Mouse (Mus musculus): ENCODE measurements at regions not wholly inside any gene's neighbourhood (a gene's known extent, or its start where the extent isn't known, plus 50 kb on each side); places are given as distances from the start of the nearest gene placed in this dataset.

DNA sequence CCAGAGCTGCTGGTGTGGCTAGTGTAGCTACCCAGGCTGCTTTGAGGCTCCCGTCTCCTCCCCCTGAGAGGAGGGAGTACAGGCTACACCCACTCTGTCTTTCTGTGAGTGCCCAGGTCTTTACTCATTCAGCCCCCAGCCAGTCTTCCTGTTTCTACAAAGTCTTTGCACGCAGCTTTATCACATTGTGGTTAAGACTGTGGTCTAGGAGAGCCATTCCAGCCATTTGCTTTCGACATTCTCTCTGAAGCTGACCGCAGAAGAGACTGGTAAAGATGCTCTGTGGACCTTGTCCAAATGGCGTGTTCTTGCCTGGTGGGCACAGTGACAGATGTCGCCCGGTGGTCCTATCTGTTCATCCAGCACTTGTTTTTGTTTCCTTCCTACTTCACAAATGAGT, 62.0 kb downstream of the Tpra1 start:
- no peak for ATAC-seq (ENCODE audit: insufficient number of reproducible peaks, low FRiP score, low TSS enrichment)

DNA sequence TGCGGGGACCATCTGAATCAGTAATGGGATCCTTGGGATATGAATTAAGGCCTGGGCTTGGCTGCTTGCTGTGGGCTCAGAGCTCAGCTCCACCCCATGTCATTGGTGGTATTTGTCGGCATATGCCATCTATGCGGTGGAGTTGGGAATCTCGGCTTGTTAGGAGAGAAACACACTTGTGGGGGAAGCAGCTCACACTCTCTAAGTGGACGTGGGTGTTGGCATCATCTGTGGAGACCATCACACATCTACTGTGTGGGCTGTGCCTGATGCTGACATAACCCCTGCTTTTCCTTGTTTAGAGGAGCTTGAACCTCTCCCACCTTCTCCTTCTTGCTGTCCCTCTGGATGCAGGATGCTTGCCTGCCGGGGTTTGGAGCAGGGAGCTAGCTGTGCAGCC, 62.9 kb downstream of the Tpra1 start:
- no peak for ATAC-seq (ENCODE audit: insufficient number of reproducible peaks, low FRiP score, low TSS enrichment)

DNA sequence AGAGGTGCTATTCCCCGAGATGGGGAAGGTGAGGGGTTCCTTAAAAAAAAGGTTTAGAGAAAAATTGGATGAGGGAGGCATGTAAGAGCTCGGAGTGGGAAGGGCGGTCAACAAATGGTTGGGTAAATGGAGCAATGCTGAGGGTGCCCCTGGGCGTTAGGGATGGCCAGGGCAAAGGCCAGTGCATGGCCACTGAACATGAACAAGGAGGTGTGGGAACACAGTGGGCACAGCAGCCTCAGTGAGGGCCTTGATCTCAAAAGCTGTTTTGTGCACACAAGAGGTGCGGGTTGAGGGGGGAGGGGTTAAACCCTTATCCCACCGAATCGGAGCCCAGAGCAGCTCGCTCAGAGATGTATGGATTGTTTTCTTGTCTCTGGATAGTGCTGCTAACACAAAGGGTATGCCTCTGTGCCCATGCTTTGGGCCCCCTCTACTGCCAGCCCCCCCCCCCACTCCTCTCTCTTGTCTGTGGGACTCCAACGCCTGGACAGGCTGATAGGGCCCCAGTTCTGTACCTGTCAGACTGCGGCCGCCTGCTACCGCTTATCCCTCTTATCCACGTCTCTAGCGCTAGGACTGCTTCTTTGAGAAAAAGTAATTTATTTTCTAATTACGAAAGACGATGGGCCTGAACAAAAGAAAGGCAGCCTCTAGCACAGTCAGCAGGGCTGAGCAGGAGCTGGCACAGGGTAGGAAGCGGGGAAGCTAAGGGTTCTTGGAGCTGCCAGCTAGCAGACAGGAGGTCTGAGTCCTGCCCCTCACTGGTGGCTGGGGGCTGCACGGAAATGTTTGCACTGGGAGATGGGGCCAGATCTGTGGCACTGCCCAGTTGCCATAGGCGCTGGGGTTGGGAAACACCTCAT, 63.5 kb downstream of the Tpra1 start:
- no peak for ATAC-seq (ENCODE audit: insufficient number of reproducible peaks, low FRiP score, low TSS enrichment)

DNA sequence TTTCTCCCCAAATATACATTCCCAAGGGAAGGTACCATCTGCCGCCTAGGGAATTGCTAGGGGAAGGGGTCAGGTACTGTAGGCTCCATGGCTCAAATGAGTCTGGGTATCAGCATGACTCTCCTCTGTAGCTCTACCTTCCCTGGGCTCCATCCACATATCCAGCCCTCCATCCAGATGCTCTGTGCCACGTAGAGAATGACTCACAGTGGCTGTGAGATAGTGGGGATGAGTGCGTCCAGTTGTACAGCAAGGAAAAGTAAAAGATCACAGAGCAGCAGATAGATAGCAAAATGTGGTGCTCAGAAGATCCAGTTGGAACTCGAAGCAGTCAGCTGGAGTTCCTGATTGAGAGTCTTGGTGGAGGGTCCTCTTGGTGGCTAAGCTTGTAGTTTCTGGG, 64.5 kb downstream of the Tpra1 start:
- ATAC-seq (ENCODE audit: insufficient number of reproducible peaks, low FRiP score, low TSS enrichment): no peak

DNA sequence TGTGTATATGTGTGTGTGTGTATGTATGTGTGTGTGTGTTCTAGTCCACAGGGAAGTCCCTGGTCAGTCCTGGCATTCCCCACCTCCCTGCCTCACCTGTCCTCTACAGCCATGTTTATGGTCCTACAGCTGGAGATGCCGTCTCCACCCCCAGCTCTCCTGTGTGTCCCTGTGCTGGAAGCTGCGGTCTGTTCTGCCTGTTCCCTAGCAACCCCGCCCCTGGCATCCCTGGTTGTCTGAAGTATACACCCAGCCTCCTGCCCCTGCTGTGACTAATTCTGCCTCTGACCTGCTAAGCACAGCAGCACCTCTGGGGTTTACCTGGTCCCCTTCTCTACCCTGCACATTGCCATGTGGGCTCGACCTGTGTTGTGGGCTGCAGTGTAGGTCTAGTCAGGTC, 66.8 kb downstream of the Tpra1 start:
- no peak for ATAC-seq (ENCODE audit: insufficient number of reproducible peaks, low FRiP score, low TSS enrichment)

DNA sequence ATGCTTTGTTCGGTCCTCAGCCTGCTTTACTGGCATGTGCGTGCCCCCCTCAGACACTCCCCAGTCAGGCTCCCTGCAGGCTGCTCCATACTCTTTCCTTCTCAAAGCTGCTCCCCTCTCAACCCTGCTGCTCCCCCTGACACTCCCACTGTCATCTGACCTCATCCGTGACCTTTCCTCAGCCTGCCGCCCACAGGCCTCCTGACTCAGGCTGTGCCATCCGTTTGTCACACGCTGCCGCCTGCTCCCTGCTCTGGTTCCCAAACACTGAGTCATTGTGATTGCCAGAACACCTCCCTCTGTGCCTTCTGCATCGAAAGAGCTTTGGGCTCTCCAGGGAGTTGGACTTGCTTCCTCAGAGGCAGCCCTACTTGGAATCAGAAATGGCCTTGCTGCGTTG, 69.7 kb downstream of the Tpra1 start:
- ATAC-seq (ENCODE audit: insufficient number of reproducible peaks, low FRiP score, low TSS enrichment): peak; percentile 61; the same call in 1 of the 2 replicates

DNA sequence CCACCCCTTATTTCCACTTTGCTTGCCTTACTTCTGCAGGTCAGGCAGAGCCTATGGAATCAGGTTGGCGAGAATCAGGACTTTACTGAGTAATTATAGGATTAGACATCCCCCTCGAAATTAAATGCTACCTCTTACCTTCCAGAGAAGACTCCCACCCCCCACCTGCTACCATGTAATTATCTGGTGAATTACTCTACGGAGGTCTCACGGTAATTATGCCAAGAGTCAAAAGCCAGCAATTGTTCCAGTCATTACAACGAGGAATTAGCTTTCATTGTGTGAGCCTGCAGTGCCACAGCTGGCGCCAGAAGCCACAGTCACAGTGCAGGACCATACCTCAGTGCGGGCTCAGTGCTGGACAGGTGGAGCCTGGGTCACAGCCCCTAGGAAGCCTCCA, 72.4 kb downstream of the Tpra1 start:
- no peak for ATAC-seq (ENCODE audit: insufficient number of reproducible peaks, low FRiP score, low TSS enrichment)

DNA sequence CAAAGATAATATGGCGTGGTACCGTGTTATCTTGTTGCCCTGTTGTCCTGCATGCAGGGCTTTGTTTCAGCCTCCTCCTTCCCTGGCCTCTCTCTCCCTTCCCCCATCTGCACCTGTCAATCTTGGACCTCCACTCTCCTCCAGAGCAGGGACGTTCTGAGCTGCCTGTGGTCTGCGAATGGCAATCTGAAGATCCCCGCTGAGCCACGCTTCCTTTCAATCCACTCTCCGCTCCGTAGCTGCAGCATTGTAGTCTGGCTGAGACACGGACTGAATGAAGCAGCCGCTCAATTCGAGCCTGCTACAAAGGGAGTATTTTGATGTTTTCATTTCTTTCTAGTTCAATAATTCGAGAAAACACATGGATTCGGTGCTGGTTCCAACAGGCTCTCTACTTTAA, 74.5 kb downstream of the Tpra1 start:
- ATAC-seq (ENCODE audit: insufficient number of reproducible peaks, low FRiP score, low TSS enrichment): no peak

DNA sequence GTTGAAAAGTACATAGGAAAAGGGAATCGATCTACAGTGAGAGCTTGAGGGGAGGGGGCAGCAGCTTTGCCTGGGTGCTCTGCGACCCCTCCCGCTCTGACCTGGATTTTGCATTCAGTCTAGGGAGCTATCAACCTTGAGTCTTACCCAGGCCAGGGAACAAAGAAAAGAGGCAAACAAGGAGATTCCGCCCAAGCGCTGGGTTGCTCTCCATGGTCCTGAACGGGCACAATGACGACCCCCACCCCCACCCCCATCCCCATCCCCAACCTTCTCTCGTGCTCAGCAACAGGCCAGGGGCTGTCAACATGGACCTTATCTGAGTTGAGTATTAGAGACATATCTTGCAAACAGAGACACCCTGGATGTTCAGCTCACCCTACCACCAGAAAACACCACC, 74.9 kb downstream of the Tpra1 start:
- no peak for ATAC-seq (ENCODE audit: insufficient number of reproducible peaks, low FRiP score, low TSS enrichment)

DNA sequence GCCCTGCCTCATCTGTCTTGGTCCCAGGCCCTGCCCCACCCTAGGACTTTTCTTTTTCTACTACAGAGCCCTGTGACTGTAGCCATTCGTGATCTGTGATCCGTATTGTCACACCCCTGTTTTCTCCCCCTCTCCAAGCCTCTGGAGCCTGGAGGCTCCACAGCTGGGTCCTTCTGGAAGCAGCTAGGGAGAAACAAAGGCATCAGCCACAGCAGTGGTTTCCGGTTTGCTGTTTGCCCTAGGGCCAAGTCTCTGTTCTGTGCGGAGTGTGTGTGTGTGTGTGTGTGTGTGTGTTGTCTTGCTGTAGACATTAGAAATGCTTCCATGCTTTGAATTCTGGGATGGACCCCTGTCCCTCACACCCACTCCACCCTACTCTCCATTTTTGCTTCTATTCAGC, 76.9 kb downstream of the Tpra1 start:
- ATAC-seq (ENCODE audit: insufficient number of reproducible peaks, low FRiP score, low TSS enrichment): no peak

DNA sequence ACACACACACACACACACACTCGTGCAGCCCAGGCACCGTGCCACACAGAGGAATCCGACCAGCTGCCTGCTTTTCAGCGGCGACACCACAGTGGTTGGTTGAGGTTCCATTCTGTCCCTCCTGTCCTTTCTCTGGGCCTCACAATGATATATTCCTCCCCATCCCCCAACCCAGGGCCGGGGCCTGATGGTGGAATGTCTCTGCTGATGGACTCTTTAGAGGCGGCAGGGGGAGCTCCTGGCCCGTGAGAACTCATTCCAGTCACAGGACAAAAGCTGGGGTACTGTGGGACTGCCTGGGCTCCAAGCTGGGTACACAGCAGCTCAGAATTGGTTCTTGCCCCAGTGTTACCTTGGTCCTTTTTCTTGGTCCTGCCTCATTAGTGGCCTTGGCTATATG, 78.1 kb downstream of the Tpra1 start:
- ATAC-seq (ENCODE audit: insufficient number of reproducible peaks, low FRiP score, low TSS enrichment): no peak; the same call in 1 of the 2 replicates

DNA sequence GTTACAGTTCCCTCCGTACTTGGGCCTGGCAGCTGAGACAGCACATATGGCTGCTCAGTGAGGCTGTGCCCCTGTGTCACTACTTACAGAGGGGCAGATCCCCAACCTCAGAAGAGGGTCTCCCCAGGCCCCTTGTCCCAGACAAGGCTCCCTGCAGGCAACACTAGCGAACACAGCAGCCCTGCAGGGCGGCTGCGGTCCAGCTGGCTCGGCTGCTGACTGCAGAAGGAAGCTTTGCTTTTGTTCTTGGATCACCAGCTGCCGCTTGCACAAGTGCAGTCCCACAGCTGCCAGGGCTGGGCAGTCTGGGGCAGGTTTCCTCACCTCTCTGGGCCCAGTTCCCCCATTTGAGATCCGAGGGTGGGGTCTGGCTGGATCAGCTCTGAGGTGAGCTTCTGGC, 79.5 kb downstream of the Tpra1 start:
- no peak for ATAC-seq (ENCODE audit: insufficient number of reproducible peaks, low FRiP score, low TSS enrichment)

DNA sequence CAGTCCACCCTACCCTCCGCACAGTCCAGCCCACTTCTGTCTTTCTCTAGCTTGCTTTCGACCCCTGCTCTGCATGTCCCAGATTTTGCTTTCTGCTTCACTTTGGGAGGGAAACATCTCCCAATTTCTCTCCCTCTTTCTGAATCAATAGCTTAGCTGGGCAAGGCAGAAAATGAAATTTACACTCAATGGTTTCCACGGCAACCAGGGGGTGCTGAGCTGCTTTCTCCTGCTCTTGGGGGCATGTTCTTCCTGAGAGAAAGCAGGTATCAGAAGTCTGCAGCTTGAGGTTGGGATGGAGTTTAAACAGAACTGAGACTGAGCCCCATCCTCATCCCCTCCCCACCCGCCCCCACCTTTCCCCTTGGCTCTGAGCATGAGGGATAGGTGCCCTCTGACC, 82.1 kb downstream of the Tpra1 start:
- no peak for ATAC-seq (ENCODE audit: insufficient number of reproducible peaks, low FRiP score, low TSS enrichment)

DNA sequence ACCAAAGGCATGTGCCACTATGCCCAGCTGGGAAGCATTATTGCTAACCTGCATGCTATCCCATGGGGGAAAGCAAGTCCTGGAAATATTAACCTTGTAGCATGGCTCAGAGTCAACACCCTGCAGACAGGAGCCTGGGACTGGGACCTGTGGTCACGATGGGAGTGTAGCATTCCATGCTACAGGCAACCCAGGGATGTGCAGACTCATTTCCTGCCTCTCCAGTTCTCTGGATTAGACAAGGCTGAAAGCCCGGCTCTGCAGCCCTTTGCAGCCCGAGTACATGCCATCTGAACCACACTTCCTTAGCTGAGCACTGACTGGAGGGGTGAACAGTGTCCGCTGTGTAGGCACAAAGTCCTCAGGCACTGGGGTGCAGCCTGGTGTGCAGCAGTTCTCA, 82.8 kb downstream of the Tpra1 start:
- ATAC-seq (ENCODE audit: insufficient number of reproducible peaks, low FRiP score, low TSS enrichment): no peak

DNA sequence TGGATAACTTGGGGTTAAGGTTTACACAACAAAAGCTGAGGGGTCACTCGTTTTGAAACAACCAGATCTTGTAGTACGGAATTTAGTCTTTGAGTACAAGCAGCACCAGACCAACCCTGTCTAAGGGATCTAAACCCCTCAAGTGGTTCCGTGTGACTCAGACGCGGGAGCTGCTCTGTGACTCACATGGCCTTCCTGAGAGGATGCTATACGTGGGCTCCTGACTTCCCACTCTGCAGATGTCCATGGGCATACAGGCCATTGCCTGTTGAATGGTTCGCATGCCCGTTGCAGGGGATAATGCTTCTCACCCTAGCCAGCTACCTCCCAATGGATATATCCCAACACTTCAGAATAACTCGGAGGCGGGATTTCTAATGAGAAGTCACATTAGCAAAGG, 86.5 kb downstream of the Tpra1 start:
- ATAC-seq (ENCODE audit: insufficient number of reproducible peaks, low FRiP score, low TSS enrichment): no peak

DNA sequence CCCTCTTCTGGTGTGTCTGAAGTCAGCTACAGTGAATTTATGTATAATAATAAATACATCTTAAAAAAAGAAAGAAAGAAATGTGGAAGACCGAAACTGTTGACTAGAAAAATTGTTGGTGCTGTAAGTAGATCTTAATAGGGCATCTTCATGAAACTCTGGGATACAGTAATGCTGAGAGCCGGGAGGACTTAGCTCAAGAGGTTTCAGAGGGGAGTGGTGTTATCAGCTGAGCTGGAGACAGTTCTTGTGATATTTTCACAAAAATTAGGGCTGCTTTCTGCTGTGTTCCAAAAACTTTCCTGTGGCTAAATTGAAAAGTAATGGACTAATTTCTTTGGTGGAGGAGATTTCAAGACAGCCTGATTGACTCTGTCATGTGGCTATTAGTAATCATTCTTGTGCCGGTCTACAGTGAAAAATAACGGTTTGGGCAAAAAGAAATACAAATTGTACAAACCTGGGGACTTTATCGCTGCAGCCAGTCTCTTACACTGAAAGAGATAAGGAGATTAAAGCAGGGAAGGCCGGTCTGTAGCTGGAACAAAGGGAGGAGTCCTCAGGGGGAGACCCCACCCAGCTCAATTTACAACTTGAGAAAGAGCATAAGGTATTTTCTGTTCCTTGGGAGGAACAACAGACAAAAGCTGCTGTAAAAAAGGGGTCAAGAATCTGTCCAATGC, 87.7 kb downstream of the Tpra1 start:
- no peak for ATAC-seq (ENCODE audit: insufficient number of reproducible peaks, low FRiP score, low TSS enrichment)

DNA sequence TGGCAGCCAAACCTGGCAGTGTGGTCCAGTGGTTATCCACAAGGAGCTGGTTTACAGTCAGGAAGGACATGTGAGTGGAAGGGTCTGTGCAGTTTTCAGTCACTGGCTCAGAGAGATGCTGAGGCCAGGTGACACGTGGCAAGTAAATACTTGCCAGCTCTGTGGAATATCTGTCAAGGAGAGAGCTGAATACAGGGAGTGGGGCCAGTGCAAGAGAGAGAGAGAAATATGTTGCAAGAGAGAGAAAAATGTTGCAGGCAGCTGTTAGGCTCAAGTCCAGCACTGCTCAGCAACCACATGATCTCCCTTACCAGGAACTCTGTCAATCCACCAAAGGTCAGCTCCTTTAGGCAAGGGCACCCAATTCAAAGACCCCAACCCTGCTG, 88.2 kb downstream of the Tpra1 start:
- no peak for ATAC-seq (ENCODE audit: insufficient number of reproducible peaks, low FRiP score, low TSS enrichment)

DNA sequence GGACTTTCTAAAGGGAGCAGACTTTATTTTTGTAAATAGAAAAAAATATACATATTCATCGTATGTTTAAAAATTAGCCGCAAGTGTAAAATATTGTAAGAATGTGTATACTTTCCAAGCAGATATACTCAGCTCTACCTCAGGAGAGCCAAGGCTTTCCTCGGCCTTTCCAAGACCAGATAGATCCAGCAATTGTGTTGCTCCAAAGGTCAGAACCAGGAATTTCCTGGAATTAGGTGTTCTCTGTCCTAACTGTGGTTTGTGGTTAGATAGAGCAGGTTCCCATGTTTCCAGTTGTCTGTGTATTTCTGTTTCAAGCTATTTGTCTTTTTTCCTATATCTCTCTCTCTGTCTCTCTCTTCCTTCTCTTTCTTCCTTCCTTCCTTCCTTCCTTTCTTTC, 93.0 kb downstream of the Tpra1 start:
- no peak for ATAC-seq (ENCODE audit: insufficient number of reproducible peaks, low FRiP score, low TSS enrichment)

DNA sequence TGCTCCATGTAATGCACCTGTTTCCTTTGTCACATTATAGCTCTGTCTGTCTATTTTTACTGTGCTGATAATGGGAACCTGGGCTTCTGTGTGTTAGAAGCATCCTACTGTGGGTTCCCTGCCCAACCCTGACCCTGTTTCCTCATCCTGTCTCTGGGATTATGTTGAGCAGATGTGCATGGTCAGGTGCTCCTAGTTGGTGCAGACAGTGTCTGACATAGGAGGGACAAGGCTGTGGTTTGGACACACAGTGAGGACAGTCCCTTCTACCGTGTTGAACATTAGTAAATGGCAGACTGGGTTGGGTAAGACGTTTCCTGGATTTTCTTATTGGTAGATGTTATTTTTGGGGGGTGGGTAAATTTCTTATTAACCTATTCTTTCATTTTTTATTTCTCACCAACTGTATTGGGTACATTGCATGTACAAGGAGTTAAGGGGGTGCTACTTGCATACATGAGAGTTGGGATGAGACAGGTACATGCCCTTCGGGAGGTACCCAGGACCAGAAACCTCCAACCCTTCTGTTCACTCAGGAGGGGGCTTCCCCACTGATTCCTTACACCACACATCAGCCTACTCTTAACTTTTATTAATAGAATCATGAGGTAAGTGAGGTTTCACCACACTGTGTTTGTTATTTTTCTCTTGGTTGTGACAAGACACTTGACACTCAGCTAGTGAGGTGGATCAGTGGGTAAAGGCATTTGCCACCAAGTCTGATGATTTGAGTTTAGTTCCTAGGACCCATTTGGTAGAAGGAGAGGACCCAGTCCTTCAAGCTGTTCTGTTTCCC, 97.1 kb downstream of the Tpra1 start:
- ATAC-seq (ENCODE audit: insufficient number of reproducible peaks, low FRiP score, low TSS enrichment): no peak

DNA sequence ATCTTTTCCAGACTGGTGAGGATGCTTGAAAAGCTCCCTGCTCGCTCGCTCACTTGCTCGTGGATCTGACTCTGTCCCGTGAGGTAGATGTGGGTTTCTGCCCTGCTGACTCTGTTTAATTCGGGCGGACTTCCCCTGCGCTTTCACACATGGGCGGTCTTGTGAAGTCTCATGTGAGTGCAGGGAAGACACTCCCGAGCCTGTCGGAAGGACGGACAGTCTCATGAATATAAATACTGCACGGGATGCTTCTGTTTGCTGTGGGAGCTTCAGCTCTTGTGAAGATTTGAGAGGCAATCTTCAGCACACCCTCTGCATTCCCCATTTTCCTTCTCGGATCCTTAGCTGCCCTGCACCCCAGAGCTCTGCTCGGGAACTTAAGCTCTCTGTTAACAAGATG, 98.3 kb downstream of the Tpra1 start:
- ATAC-seq (ENCODE audit: insufficient number of reproducible peaks, low FRiP score, low TSS enrichment): no peak

DNA sequence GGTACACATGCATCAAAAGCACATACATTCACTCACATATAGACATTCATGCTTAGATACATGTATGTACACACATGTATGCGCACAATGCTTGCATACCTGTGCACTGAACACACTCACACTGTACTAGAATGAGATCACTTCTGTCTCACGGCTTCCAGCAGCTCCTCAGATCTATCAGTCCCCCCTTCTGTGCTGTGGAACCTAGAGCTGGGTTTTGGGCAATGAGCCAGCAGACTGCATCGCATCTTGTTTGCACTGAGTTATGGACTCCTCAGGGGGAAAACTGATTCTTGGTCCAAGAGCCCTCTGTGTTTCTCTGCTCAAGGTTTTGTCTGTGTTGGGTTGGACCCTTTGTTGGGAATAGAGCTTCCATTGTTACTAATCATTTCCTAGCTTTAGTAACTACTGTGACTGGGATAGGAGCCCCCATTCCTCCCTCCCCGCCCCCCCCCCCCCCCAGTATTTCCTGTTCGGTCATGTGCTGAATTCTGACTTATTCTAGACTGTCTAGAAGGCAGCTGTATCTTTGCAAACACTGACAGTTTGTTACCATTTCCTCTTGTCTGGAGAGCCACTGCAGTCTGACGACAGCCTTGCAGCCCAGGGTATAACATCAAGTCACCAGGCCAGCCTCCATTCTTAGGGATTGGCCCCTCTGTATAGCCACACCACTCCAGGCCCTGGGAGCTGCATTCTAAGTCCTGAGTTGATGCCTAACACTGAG, 101.3 kb downstream of the Tpra1 start:
- ATAC-seq (ENCODE audit: insufficient number of reproducible peaks, low FRiP score, low TSS enrichment): no peak

Data from cerebellum, adult (tissue).